Comparison of ENCODE assay signal across 16 mouse cellular contexts in the genomic region with DNA sequence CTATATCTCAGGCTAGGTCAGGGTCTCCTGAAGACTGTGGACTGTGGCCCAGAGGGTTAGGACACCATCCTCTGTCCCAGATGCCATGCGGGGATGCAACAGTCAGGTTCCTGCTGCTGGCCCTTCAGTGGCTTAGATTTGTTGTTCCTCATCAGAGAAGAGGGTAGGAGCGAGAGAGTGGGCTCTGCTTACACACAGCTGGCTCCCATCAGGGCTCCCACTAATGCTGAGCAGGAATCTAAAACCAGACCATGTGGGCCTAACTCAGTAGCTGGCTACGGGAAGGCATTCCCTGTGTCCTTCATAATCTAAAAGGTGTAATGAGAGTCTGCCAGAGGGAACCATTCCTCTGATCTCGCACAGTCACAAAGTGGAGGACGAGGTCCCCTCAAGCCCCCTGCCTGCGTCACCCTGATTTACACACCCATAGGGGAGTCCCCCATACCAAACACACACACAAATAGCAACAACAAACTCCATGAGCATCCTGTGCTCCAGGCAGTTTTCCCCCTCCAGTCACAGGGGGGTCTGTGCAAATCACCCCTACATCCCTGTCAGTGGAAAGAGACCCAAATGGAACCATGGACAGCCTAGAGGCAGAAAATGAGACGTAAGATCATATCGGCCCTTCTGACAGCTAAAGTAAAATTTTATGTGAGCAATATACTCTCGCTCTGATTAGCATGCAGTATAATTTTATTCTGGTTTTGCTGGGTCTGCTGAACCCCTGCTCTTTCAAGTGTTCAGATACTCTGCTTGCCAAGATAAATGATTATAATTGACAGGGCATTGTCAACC.
DNase-seq lines count a peak whose midpoint lies in the region; ATAC-seq and TF ChIP-seq lines count a peak whose summit lies in the region.
"Had no signal": no experiment of that assay in that cellular context is flagged by ENCODE, and none has a peak within 500 bp of the region (broad histone marks: within the 10 kb centered on the region; RNA-seq: fewer than 3 reads in every experiment).

No protein-coding gene starts in this region.

- H3K27me3 ChIP-seq in intestine, embryonic 14.5 days (replicated peaks; ENCODE audit: control insufficient read depth, insufficient read depth, low read length) = no peaks in the 10 kb centered on the region
- H3K27me3 ChIP-seq in intestine, embryonic 15.5 days (replicated peaks) = no peaks in the 10 kb centered on the region
- no peaks in the 10 kb centered on the region for H3K27me3 ChIP-seq in stomach, embryonic 14.5 days (ENCODE audit: control insufficient read depth, insufficient read depth, low read length)
- no peaks in the 10 kb centered on the region for H3K27me3 ChIP-seq in stomach, postnatal 0 days (ENCODE audit: control insufficient read depth, insufficient read depth, low read length)
- H3K27me3 ChIP-seq in limb, embryonic 13.5 days = no peaks in the 10 kb centered on the region
- H3K27me3 ChIP-seq: heart, embryonic 12.5 days; liver, embryonic 12.5 days; lung, embryonic 15.5 days had no signal

- 0 out of 2 replicates have a peak overlapping the region, but pooled peaks have one; percentile 5 for H3K9ac ChIP-seq in intestine, embryonic 14.5 days (ENCODE audit: low read length)
- no peak overlapping the region for H3K9ac ChIP-seq in intestine, embryonic 15.5 days
- no peak overlapping the region for H3K9ac ChIP-seq in stomach, embryonic 14.5 days (replicated peaks; ENCODE audit: low read depth, low read length)
- H3K9ac ChIP-seq in stomach, postnatal 0 days (ENCODE audit: low read length) = no peak overlapping the region
- H3K9ac ChIP-seq in limb, embryonic 13.5 days = no peak overlapping the region
- H3K9ac ChIP-seq: heart, embryonic 12.5 days; liver, embryonic 12.5 days; lung, embryonic 15.5 days had no signal

- H3K4me2 ChIP-seq in intestine, embryonic 14.5 days (ENCODE audit: low read length) = no peak overlapping the region
- no peak overlapping the region for H3K4me2 ChIP-seq in intestine, embryonic 15.5 days (replicated peaks)
- no peak overlapping the region for H3K4me2 ChIP-seq in stomach, embryonic 14.5 days (replicated peaks; ENCODE audit: low read depth, low read length)
- no peak overlapping the region for H3K4me2 ChIP-seq in stomach, postnatal 0 days (replicated peaks; ENCODE audit: low read depth)
- H3K4me2 ChIP-seq in limb, embryonic 13.5 days (replicated peaks) = no peak overlapping the region
- H3K4me2 ChIP-seq: heart, embryonic 12.5 days; liver, embryonic 12.5 days; lung, embryonic 15.5 days had no signal

- H3K4me3 ChIP-seq in intestine, embryonic 14.5 days (ENCODE audit: low read depth, low read length) = no peak overlapping the region
- no peak overlapping the region for H3K4me3 ChIP-seq in intestine, embryonic 15.5 days (replicated peaks)
- no peak overlapping the region for H3K4me3 ChIP-seq in stomach, embryonic 14.5 days (ENCODE audit: low read depth, low read length)
- no peak overlapping the region for H3K4me3 ChIP-seq in stomach, postnatal 0 days (ENCODE audit: low read depth, low read length)
- no peak overlapping the region for H3K4me3 ChIP-seq in limb, embryonic 13.5 days
- H3K4me3 ChIP-seq: heart, embryonic 12.5 days; layer of hippocampus, adult 2 months; liver, embryonic 12.5 days; lung, embryonic 15.5 days had no signal

- H3K27ac ChIP-seq in intestine, embryonic 14.5 days (ENCODE audit: low read depth) = no peak overlapping the region
- no peak overlapping the region for H3K27ac ChIP-seq in intestine, embryonic 15.5 days
- H3K27ac ChIP-seq in stomach, embryonic 14.5 days (ENCODE audit: low read length) = no peak overlapping the region
- no peak overlapping the region for H3K27ac ChIP-seq in stomach, postnatal 0 days (replicated peaks)
- peak overlapping the region; percentile 29; the same call in 1 of the 2 replicates for H3K27ac ChIP-seq in limb, embryonic 13.5 days
- H3K27ac ChIP-seq: layer of hippocampus, adult 2 months; liver, embryonic 12.5 days; lung, embryonic 15.5 days had no signal

- H3K4me1 ChIP-seq in intestine, embryonic 14.5 days (replicated peaks; ENCODE audit: control insufficient read depth, insufficient read depth, low read length) = peaks cover 14% of the 10 kb centered on the region; the same call in 1 of the 2 replicates
- 0 out of 2 replicates have a peak, but pooled peaks cover under 1% of the 10 kb centered on the region for H3K4me1 ChIP-seq in intestine, embryonic 15.5 days (replicated peaks)
- H3K4me1 ChIP-seq in stomach, embryonic 14.5 days (ENCODE audit: control insufficient read depth, insufficient read depth, low read length) = peaks cover 10% of the 10 kb centered on the region; the same call in 1 of the 2 replicates
- H3K4me1 ChIP-seq in stomach, postnatal 0 days (replicated peaks; ENCODE audit: control insufficient read depth, insufficient read depth) = no peaks in the 10 kb centered on the region
- H3K4me1 ChIP-seq in limb, embryonic 13.5 days = peaks cover 27% of the 10 kb centered on the region
- H3K4me1 ChIP-seq: liver, embryonic 12.5 days had no signal

- H3K36me3 ChIP-seq in intestine, embryonic 14.5 days (ENCODE audit: control insufficient read depth, insufficient read depth, low read length) = no peaks in the 10 kb centered on the region
- no peaks in the 10 kb centered on the region for H3K36me3 ChIP-seq in intestine, embryonic 15.5 days
- H3K36me3 ChIP-seq in stomach, embryonic 14.5 days (ENCODE audit: control insufficient read depth, insufficient read depth, low read length) = no peaks in the 10 kb centered on the region
- no peaks in the 10 kb centered on the region for H3K36me3 ChIP-seq in stomach, postnatal 0 days (ENCODE audit: control insufficient read depth, insufficient read depth, low read length)
- no peaks in the 10 kb centered on the region for H3K36me3 ChIP-seq in limb, embryonic 13.5 days
- H3K36me3 ChIP-seq: heart, embryonic 12.5 days; liver, embryonic 12.5 days; lung, embryonic 15.5 days had no signal

- ATAC-seq in intestine, embryonic 14.5 days (replicated peaks; ENCODE audit: low FRiP score, low TSS enrichment, low read depth) = no peak
- no peak for ATAC-seq in intestine, embryonic 15.5 days
- peak; percentile 58; the same call in 1 of the 2 replicates for ATAC-seq in stomach, embryonic 14.5 days (ENCODE audit: insufficient number of reproducible peaks, insufficient read depth, low FRiP score, low read depth)
- no peak for ATAC-seq in stomach, postnatal 0 days (ENCODE audit: low FRiP score, low TSS enrichment)
- ATAC-seq in limb, embryonic 13.5 days (ENCODE audit: low FRiP score, low read depth) = 0 out of 2 replicates have a peak, but pooled peaks have one; percentile 35
- no peak for ATAC-seq in frontal cortex, adult (ENCODE audit: low TSS enrichment)
- ATAC-seq: liver, embryonic 12.5 days had no signal

- TF ChIP-seq EP300 in stomach, postnatal 0 days (optimal IDR thresholded peaks at IDR 0.05) = no peak

- DNase-seq in intestine, embryonic 14.5 days (ENCODE audit: low spot score) = no peak
- DNase-seq in stomach, postnatal 0 days (ENCODE audit: low spot score) = no peak
- no peak for DNase-seq in urinary bladder, adult 18-20 months (ENCODE audit: low spot score in 2 of 2)
- DNase-seq in left cerebral cortex, adult 18-20 months (ENCODE audit: low spot score in 2 of 2) = no peak
- DNase-seq: cerebellum, adult 11 months; cerebellum, postnatal 25 days; heart, postnatal 4 days; right cerebral cortex, postnatal 14 days had no signal

- no peak for TF ChIP-seq CTCF in stomach, postnatal 0 days (IDR thresholded peaks at IDR 0.05; ENCODE audit: low read depth)

- WGBS in intestine, embryonic 14.5 days = 74% methylated on average over 9 of the region's 9 CpGs
- 76% methylated on average over 9 of the region's 9 CpGs for WGBS in intestine, embryonic 15.5 days
- WGBS in stomach, embryonic 14.5 days = 65% methylated on average over 9 of the region's 9 CpGs
- 79% methylated on average over 9 of the region's 9 CpGs for WGBS in stomach, postnatal 0 days
- 34% methylated on average over 9 of the region's 9 CpGs for WGBS in limb, embryonic 13.5 days

- no peaks in the 10 kb centered on the region; the same call in 1 of the 2 replicates for H3K9me3 ChIP-seq in intestine, embryonic 14.5 days (ENCODE audit: control insufficient read depth, low read length)
- H3K9me3 ChIP-seq in intestine, embryonic 15.5 days = no peaks in the 10 kb centered on the region
- H3K9me3 ChIP-seq in stomach, embryonic 14.5 days (ENCODE audit: control insufficient read depth, low read depth, low read length) = no peaks in the 10 kb centered on the region
- H3K9me3 ChIP-seq in stomach, postnatal 0 days (ENCODE audit: control insufficient read depth, low read length) = no peaks in the 10 kb centered on the region
- H3K9me3 ChIP-seq in limb, embryonic 13.5 days = no peaks in the 10 kb centered on the region
- H3K9me3 ChIP-seq: lung, embryonic 15.5 days had no signal

Comparison
In these comparisons a context has a peak if more than half of its experiments do, and no peak if none do; other contexts are left out.
1. ATAC-seq: peak in stomach, embryonic 14.5 days (single experiment) and limb, embryonic 13.5 days (single experiment); none in intestine, embryonic 14.5 days (single experiment), intestine, embryonic 15.5 days (single experiment), stomach, postnatal 0 days (single experiment) and frontal cortex, adult (single experiment).